Mouse (Mus musculus) stomach, embryonic 14.5 days (tissue): Measurements from ENCODE around the gene Olfr1280. TPM values are rescaled to one million over a fixed set of nuclear protein-coding genes. Genes with fewer than 3 reads are reported as not detected.

Experiments
- ATAC-seq: fragments of 200-750 bp; cut with Nextera tagmentation; 2 replicates; pipeline ENCODE4 v1.8.0; 2017; ENCODE audit warnings: low read depth, moderate TSS enrichment; ENCODE audit not compliant: insufficient number of reproducible peaks, insufficient read depth, low FRiP score
- H3K27ac ChIP-seq: fragments of 300-500 bp; sonication (generic); 2 replicates; pipeline ENCODE4 v1.5.1; 2014; ENCODE audit warnings: mild to moderate bottlenecking, low read length, moderate library complexity, mixed read lengths
- H3K27me3 ChIP-seq: fragments of 300-500 bp; sonication (generic); 2 replicates; pipeline ENCODE4 v1.6.1; 2014; ENCODE audit warnings: low read length, control low read depth, mixed read lengths; ENCODE audit not compliant: control insufficient read depth, insufficient read depth
- H3K36me3 ChIP-seq: fragments of 300-500 bp; sonication (generic); 2 replicates; pipeline ENCODE4 v1.6.1; 2014; ENCODE audit warnings: mild to moderate bottlenecking, control low read depth, low read length, moderate library complexity, mixed read lengths; ENCODE audit not compliant: control insufficient read depth, insufficient read depth
- H3K4me1 ChIP-seq: fragments of 300-500 bp; sonication (generic); 2 replicates; pipeline ENCODE4 v1.6.1; 2014; ENCODE audit warnings: low read length, control low read depth, mixed read lengths; ENCODE audit not compliant: control insufficient read depth, insufficient read depth
- H3K4me2 ChIP-seq: fragments of 300-500 bp; sonication (generic); replicated peaks from 2 replicates; pipeline ENCODE4 v1.6.1; 2014; ENCODE audit warnings: low read depth, low read length, control low read depth
- H3K4me3 ChIP-seq: fragments of 300-500 bp; sonication (generic); 2 replicates; pipeline ENCODE4 v1.5.1; 2014; ENCODE audit warnings: low read depth, low read length, control low read depth
- H3K9ac ChIP-seq: fragments of 300-500 bp; sonication (generic); replicated peaks from 2 replicates; pipeline ENCODE4 v1.6.1; 2014; ENCODE audit warnings: low read depth, mild to moderate bottlenecking, control low read depth, low read length, moderate library complexity, mixed read lengths
- H3K9me3 ChIP-seq: fragments of 300-500 bp; sonication (generic); 2 replicates; pipeline ENCODE4 v1.6.1; 2016; ENCODE audit warnings: low read depth, low read length, control low read depth; ENCODE audit not compliant: control insufficient read depth
- WGBS: fragments of 180-500 bp; shearing (Covaris S2); extraction: QIAGEN DNeasy Blood & Tissue Kit; methylation state at CpG from one replicate; pipeline ENCODE4 v1.1.7; 2014; 5-methylcytosine and 5-hydroxymethylcytosine counted together
- polyA plus RNA-seq: library from polyadenylated mRNA; unstranded; fragments of >200 nt; fragmentation: Nextera tagmentation; extraction: Ambion mirVana; gene quantifications from 2 replicates; pipeline ENCODE4 v1.2.1, GENCODE M21; 2014

Olfr1280 gene
- polyA plus RNA-seq, 1 experiment from 2014 or later: not detected

- Histone ChIP-seq H3K4me2 (no peak within 1 kb of the TSS), H3K9ac (no peak within 1 kb of the TSS), H3K36me3 (no peaks in the 10 kb centered on the region), H3K4me3 (no peak within 1 kb of the TSS), H3K9me3 (no peaks in the 10 kb centered on the region), H3K27ac (no peak within 1 kb of the TSS), H3K27me3 (no peaks in the 10 kb centered on the region), H3K4me1 (no peaks in the 10 kb centered on the region)
- no peak for ATAC-seq
- WGBS: 74% methylated on average over 1 of the region's 1 CpGs
Observed at GRCm38 (mm10) chr2:111375222-111375621, 61.4 kb downstream of the Olfr1280 start, which contains the start of gene Olfr1284. Olfr1284 (plus strand) TSS chr2:111375522.

Other genes starting within 250 kb of the Olfr1280 start
- not detected in 2 replicates for gene Gm13941, start 208.0 kb upstream of the Olfr1280 start, polyA plus RNA-seq
- not detected in 2 replicates for gene Gm15130, start 161.1 kb upstream of the Olfr1280 start, polyA plus RNA-seq
- gene 4930430A15Rik, start 84.4 kb upstream of the Olfr1280 start, polyA plus RNA-seq: not detected in 2 replicates
- not detected in 2 replicates for gene Olfr1275, start 78.7 kb upstream of the Olfr1280 start, polyA plus RNA-seq
- not detected in 2 replicates for gene Olfr1276, start 59.5 kb upstream of the Olfr1280 start, polyA plus RNA-seq
- not detected in 2 replicates for gene Olfr1277, start 39.9 kb upstream of the Olfr1280 start, polyA plus RNA-seq
- gene Olfr1278, start 23.9 kb upstream of the Olfr1280 start, polyA plus RNA-seq: not detected in 2 replicates
- not detected in 2 replicates for gene Olfr1279, start 13.4 kb upstream of the Olfr1280 start, polyA plus RNA-seq
- gene Olfr1281, start 12.5 kb downstream of the Olfr1280 start, polyA plus RNA-seq: not detected in 2 replicates
- not detected in 2 replicates for gene Olfr1282, start 22.1 kb downstream of the Olfr1280 start, polyA plus RNA-seq
- not detected in 2 replicates for gene Olfr1283, start 52.8 kb downstream of the Olfr1280 start, polyA plus RNA-seq
- not detected in 2 replicates for gene Olfr1284, start 61.5 kb downstream of the Olfr1280 start, polyA plus RNA-seq
- not detected in 2 replicates for gene Olfr1286, start 109.1 kb downstream of the Olfr1280 start, polyA plus RNA-seq
- gene Olfr1287, start 135.1 kb downstream of the Olfr1280 start, polyA plus RNA-seq: not detected in 2 replicates
- gene Olfr1288, start 160.1 kb downstream of the Olfr1280 start, polyA plus RNA-seq: not detected in 2 replicates
- not detected in 2 replicates for gene Olfr1289, start 166.8 kb downstream of the Olfr1280 start, polyA plus RNA-seq
- gene Olfr1290, start 179.8 kb downstream of the Olfr1280 start, polyA plus RNA-seq: not detected in 2 replicates
- gene Olfr1291-ps1, start 183.2 kb downstream of the Olfr1280 start, polyA plus RNA-seq: not detected in 2 replicates
- gene Olfr1293-ps, start 211.2 kb downstream of the Olfr1280 start, polyA plus RNA-seq: not detected in 2 replicates
- gene Olfr1294, start 226.3 kb downstream of the Olfr1280 start, polyA plus RNA-seq: not detected in 2 replicates